Mouse (Mus musculus): ENCODE measurements around the gene Elac2. TPM values are rescaled to one million over a fixed set of nuclear protein-coding genes. Genes with fewer than 3 reads are reported as not detected.

Elac2 gene
- 33.1 and 34.5 TPM in 2 replicates for polyA plus RNA-seq (2012; rRNA removed)

DNA sequence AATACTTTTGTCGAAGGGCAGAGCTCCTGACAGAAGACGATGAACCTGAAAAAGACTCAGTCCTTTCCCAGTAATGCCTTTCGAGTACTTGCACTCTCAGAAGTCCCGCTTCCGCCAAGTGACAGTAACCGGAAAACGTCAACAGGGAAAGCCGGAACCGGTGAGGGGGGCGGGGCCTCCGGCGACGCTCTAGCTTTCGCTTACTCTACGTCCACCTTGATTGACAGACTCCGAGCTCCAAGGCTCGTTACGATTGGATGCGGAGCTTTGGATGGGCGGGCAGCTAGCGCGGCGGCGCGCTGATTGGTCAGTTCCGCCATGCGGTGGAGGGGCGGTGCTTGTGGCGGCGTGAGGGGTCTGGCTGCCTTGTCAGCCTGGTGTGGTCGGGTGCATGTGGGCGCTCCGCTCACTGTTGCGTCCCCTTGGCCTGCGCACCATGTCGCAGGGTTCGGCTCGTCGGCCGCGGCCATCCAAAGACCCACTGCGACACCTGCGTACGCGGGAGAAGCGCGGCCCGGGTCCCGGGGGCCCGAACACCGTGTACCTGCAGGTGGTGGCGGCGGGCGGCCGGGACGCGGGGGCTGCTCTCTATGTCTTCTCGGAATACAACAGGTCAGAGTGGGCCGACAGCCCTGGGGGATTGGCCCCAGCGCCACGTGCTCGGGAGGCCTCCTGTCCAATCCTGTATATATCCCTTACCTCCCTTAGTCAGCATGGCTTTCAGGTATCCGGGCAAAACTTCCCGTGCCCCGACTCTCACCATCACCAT is at the start of gene Elac2:
Gene Elac2, plus strand, starts transcription at position 319 of the 769 bp plus-strand sequence.
- TF ChIP-seq CTCF (IDR thresholded peaks at IDR 0.05; ENCODE audit: extremely low read depth, insufficient read depth, low read length), result no peak
- peak; percentile 67 for TF ChIP-seq POLR2A (IDR thresholded peaks at IDR 0.05; ENCODE audit: extremely low read depth, insufficient read depth, low read length)
- Histone ChIP-seq H3K27ac (ENCODE audit: insufficient read depth, low read length) (no peak within 1 kb of the TSS), H3K4me1 (ENCODE audit: control insufficient read depth, insufficient read depth, low read length) (peaks cover 1% of the 10 kb centered on the region; the same call in 1 of the 2 replicates), H3K4me3 (ENCODE audit: insufficient read depth, low read length) (peak within 1 kb of the TSS; percentile 67)

DNA sequence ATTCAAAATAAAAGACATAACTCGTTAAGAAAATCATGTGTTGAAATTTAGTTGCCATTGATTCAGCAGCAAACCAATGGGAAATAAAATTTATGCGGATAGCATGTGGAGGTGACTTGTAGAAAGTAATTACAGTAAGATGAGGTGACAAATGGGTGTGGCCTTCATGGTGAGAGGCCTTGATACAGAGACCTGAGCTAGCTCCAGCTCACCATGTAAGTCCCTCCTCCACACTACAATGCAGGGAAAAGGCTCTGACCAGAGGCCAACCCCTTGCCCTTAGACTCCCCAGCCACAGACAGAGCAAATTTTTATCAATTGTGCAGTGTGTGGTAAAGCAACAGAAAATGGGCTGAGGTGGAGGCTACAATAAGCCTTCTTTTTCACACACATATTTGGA is 49.7 kb upstream of the Elac2 start:
- no peak overlapping the region for H3K27ac ChIP-seq (ENCODE audit: insufficient read depth, low read length)
- H3K4me3 ChIP-seq (ENCODE audit: insufficient read depth, low read length), result no peak overlapping the region
- TF ChIP-seq CTCF (IDR thresholded peaks at IDR 0.05; ENCODE audit: extremely low read depth, insufficient read depth, low read length) (no peak), POLR2A (IDR thresholded peaks at IDR 0.05; ENCODE audit: extremely low read depth, insufficient read depth, low read length) (no peak)
- no peaks in the 10 kb centered on the region for H3K4me1 ChIP-seq (ENCODE audit: control insufficient read depth, insufficient read depth, low read length)

DNA sequence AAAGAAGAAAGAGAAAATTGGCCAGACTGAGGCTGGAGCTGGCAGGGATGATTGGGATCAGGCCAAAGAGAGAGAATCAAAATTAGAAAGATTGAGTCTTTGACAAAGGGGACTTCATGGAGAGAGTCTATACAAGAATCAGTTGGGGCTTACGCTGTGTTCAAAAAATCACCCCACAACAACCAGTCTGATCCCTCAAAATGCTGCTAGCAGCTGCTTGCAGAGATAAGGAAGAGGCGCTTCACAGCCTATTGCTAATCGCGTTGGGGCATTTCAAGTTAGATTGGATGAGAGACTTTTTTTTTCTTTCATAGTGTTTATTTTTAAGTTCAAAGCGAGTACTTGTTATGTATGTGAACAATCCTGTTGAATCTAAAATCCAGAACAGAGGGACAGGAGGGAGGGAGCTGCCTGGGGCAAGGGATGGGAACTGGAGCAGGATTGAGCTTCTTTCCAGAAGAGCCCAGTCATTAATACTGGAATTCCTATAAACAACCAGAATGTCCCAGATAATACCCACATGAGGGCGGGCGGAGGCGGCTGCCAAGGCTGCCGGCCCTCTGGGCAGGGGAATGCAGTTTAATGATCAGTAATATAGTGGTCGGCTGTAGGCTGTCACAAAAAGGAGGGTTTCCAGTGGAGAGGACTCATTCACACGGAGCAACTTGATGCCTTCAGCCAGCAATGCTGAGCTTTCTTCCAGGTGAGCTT is 47.6 kb upstream of the Elac2 start:
- no peaks in the 10 kb centered on the region for H3K4me1 ChIP-seq (ENCODE audit: control insufficient read depth, insufficient read depth, low read length)
- H3K4me3 ChIP-seq (ENCODE audit: insufficient read depth, low read length), result no peak overlapping the region
- TF ChIP-seq POLR2A (IDR thresholded peaks at IDR 0.05; ENCODE audit: extremely low read depth, insufficient read depth, low read length) (no peak), CTCF (IDR thresholded peaks at IDR 0.05; ENCODE audit: extremely low read depth, insufficient read depth, low read length) (no peak)
- H3K27ac ChIP-seq (ENCODE audit: insufficient read depth, low read length), result no peak overlapping the region

DNA sequence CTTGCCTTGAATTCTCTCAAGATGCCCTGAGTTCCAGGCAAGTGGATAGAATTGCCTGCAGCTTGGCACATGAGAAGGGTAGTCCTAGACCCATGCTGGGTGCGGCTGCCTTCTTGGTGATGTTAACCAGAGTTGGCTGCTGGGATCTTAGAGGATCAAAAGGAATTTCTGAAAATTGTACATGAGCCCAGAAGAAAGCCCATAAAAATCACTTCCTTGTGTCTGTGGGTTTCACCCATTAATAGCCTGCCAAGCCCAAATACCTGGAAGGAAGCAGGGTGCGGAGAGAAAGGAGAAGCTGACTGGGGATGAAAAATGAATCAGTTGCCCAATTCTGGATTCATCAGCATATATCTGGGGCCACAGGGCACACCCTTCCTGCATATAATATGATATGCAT is 41.6 kb upstream of the Elac2 start:
- Histone ChIP-seq H3K4me1 (ENCODE audit: control insufficient read depth, insufficient read depth, low read length) (no peaks in the 10 kb centered on the region), H3K27ac (ENCODE audit: insufficient read depth, low read length) (no peak overlapping the region), H3K4me3 (ENCODE audit: insufficient read depth, low read length) (no peak overlapping the region)
- TF ChIP-seq CTCF (IDR thresholded peaks at IDR 0.05; ENCODE audit: extremely low read depth, insufficient read depth, low read length) (no peak), POLR2A (IDR thresholded peaks at IDR 0.05; ENCODE audit: extremely low read depth, insufficient read depth, low read length) (no peak)

DNA sequence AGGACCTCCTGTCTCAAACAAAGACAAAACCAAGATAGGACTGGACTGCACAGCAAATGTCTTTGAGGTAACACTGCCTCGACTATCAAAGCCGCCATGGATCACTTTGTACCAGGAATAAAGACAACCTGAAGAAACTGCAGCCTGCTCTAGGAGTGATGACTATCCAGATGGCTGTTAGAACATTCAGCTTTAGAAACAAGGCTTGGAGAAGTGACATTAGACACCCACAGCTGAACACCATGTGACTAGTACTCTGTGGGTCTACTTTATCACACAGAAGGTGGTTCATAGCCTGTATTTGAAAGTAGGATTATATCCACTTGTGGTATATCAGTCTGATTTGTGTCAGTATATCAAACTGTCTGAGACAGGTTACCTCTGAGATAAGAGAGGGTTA is 37.6 kb upstream of the Elac2 start:
- TF ChIP-seq POLR2A (IDR thresholded peaks at IDR 0.05; ENCODE audit: extremely low read depth, insufficient read depth, low read length), result no peak
- no peak for TF ChIP-seq CTCF (IDR thresholded peaks at IDR 0.05; ENCODE audit: extremely low read depth, insufficient read depth, low read length)
- Histone ChIP-seq H3K4me3 (ENCODE audit: insufficient read depth, low read length) (no peak overlapping the region), H3K27ac (ENCODE audit: insufficient read depth, low read length) (no peak overlapping the region), H3K4me1 (ENCODE audit: control insufficient read depth, insufficient read depth, low read length) (no peaks in the 10 kb centered on the region)

DNA sequence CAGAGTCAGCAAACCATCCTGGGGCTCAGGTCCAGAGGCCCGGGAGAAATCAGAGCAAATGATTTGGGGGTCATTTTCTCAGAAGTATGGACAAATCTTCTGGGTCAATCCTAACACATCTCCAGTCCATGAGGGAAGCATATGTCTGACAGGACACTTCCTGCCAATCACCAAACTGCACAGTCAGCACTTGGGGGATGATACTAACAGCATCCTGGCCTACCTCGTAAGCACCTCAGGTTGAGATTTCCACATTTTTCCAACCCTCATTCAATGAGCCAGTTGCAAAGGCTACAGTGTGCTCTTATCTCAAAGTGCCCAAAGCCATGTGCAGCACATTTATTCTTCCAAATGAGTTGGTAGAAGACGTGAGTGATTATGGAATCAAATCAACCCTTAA is 29.1 kb upstream of the Elac2 start:
- no peak for TF ChIP-seq CTCF (IDR thresholded peaks at IDR 0.05; ENCODE audit: extremely low read depth, insufficient read depth, low read length)
- H3K27ac ChIP-seq (ENCODE audit: insufficient read depth, low read length), result no peak overlapping the region

DNA sequence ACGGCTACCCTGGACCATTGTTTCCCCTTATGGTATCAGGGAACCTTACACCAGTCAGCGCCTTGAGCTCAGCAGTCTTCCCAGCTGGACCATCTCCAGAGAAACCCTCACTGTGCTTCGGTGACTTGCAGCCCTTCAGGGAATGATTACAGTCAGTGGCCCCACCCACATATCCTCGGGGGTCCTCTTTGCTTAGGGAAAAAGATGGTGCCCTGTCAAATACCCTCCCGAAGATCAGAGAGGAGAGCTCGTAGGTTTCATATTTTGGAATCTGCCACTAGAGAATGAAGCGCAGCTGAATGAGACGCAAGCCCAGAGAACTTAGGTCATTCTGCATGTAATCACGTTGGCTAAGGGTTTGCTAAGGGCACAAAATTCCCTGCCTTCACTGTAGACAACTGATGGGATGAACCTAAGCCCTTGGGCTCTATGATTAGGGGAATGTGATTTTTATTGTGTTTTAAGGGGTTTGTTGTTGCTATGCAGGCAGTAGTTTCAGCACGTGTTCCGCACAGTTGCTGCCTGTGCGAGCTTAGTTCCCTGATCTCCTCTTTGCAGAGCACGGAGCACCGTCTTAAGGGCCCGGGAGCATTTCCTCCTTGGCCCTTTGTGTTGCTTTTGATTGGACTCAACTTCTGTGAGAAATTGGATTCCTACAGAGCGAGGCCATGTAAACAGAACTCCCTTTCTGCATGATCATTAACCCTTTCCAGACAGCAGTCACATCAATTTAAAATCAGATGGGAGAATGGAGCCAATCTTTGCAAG is 21.7 kb upstream of the Elac2 start:
- Histone ChIP-seq H3K4me3 (ENCODE audit: insufficient read depth, low read length) (peak overlapping the region; percentile 24; the same call in 1 of the 2 replicates), H3K4me1 (ENCODE audit: control insufficient read depth, insufficient read depth, low read length) (no peaks in the 10 kb centered on the region; the same call in 1 of the 2 replicates), H3K27ac (ENCODE audit: insufficient read depth, low read length) (no peak overlapping the region)
- TF ChIP-seq POLR2A (IDR thresholded peaks at IDR 0.05; ENCODE audit: extremely low read depth, insufficient read depth, low read length), result no peak
- no peak for TF ChIP-seq CTCF (IDR thresholded peaks at IDR 0.05; ENCODE audit: extremely low read depth, insufficient read depth, low read length)

More for the DNA sequence above, 29.1 kb upstream of the Elac2 start:
- Histone ChIP-seq H3K4me3 (ENCODE audit: insufficient read depth, low read length) (no peak overlapping the region), H3K4me1 (ENCODE audit: control insufficient read depth, insufficient read depth, low read length) (no peaks in the 10 kb centered on the region)

DNA sequence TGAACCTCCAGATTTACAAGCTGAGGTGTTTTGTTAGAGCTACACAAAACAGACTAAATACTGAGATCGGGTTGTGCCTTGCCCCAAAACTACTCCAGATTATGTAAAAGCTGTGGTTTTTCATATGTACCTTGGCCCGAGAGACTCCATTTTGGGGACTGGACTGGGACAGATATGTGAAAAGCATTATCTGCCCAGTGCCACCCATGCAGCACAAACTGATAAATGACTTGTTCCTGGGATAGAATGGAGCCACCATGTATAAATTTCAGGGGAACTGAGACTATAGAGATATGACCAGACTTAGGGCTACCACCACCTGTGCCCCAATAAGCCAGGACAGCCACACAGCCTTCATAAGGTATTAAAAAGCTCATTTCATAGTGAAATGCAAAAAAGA is 16.2 kb upstream of the Elac2 start:
- H3K4me1 ChIP-seq (ENCODE audit: control insufficient read depth, insufficient read depth, low read length), result no peaks in the 10 kb centered on the region
- TF ChIP-seq CTCF (IDR thresholded peaks at IDR 0.05; ENCODE audit: extremely low read depth, insufficient read depth, low read length), result no peak
- TF ChIP-seq POLR2A (IDR thresholded peaks at IDR 0.05; ENCODE audit: extremely low read depth, insufficient read depth, low read length), result no peak

DNA sequence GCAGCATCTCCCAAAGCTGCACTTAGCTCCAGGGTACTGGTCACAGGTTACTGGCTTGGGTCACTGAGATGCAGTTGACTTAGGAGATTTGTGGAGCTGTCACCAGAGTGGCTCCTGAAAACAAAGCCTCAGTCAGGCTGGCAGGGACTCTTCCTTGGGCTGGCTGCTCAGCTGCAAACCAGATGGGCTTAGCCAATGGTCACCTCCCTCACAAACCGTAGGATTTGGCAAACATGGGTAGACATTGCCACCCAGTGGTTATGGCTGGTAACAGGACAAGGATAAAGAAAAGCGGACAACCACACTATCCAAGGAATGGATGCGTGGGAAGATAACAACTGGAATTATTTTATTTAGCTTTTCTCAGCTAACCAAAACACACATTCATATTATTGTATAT is 10.3 kb upstream of the Elac2 start:
- Histone ChIP-seq H3K4me3 (ENCODE audit: insufficient read depth, low read length) (no peak overlapping the region), H3K4me1 (ENCODE audit: control insufficient read depth, insufficient read depth, low read length) (no peaks in the 10 kb centered on the region), H3K27ac (ENCODE audit: insufficient read depth, low read length) (no peak overlapping the region)
- TF ChIP-seq POLR2A (IDR thresholded peaks at IDR 0.05; ENCODE audit: extremely low read depth, insufficient read depth, low read length) (no peak), CTCF (IDR thresholded peaks at IDR 0.05; ENCODE audit: extremely low read depth, insufficient read depth, low read length) (peak; percentile 97)

More for the DNA sequence above, 16.2 kb upstream of the Elac2 start:
- H3K4me3 ChIP-seq (ENCODE audit: insufficient read depth, low read length), result no peak overlapping the region
- H3K27ac ChIP-seq (ENCODE audit: insufficient read depth, low read length), result no peak overlapping the region

All from cortical plate, adult 2 months (tissue).